Mouse (Mus musculus) C2C12 (cell line): ENCODE measurements around the gene Cdc14a. TPM values are rescaled to one million over a fixed set of nuclear protein-coding genes. Genes with fewer than 3 reads are reported as not detected.

Source experiments
- H3K27me3 ChIP-seq: one replicate; pipeline ENCODE4 v1.6.1; 2011; ENCODE audit not compliant: control insufficient read depth, insufficient read depth, insufficient read length
- H3K36me3 ChIP-seq: one replicate; pipeline ENCODE4 v1.6.1; 2011; ENCODE audit not compliant: control insufficient read depth, insufficient read depth
- H3K4me3 ChIP-seq: one replicate; pipeline ENCODE4 v1.5.1; 2011; ENCODE audit warnings: mild to moderate bottlenecking, control low read depth; ENCODE audit not compliant: poor library complexity, insufficient read depth, severe bottlenecking
- H3K79me2 ChIP-seq: one replicate; pipeline ENCODE4 v1.6.1; 2011; ENCODE audit not compliant: control insufficient read depth, insufficient read depth
- H3K79me3 ChIP-seq: one replicate; pipeline ENCODE4 v1.6.1; 2011; ENCODE audit warnings: low read depth, control low read depth
- H3ac ChIP-seq: one replicate; pipeline ENCODE3; 2011; ENCODE audit warnings: low read depth; ENCODE audit not compliant: control insufficient read depth, insufficient read length
- CEBPB ChIP-seq: IDR thresholded peaks from one replicate; pipeline ENCODE4 v1.6.1; 2011; ENCODE audit warnings: low read depth, mild to moderate bottlenecking, control low read depth, moderate library complexity
- CTCF ChIP-seq: IDR thresholded peaks from one replicate; pipeline ENCODE4 v1.5.1; 2011; ENCODE audit not compliant: control insufficient read depth, insufficient read depth, insufficient read length
- FOSL1 ChIP-seq: IDR thresholded peaks from one replicate; pipeline ENCODE4 v1.8.0; 2011; ENCODE audit warnings: mild to moderate bottlenecking, low read length; ENCODE audit not compliant: poor library complexity, insufficient read depth, severe bottlenecking
- MAX ChIP-seq: IDR thresholded peaks from one replicate; pipeline ENCODE4 v1.6.1; 2011; ENCODE audit warnings: mild to moderate bottlenecking, control low read depth
- MYOD1 ChIP-seq: IDR thresholded peaks from one replicate; pipeline ENCODE4 v1.6.1; 2011; ENCODE audit warnings: low read depth; ENCODE audit not compliant: control insufficient read depth, insufficient read length
- MYOG ChIP-seq: IDR thresholded peaks from one replicate; pipeline ENCODE4 v1.6.1; 2011; ENCODE audit not compliant: control insufficient read depth, insufficient read length; ENCODE audit errors: extremely low read depth
- USF1 ChIP-seq: IDR thresholded peaks from one replicate; pipeline ENCODE4 v1.6.1; 2011; ENCODE audit warnings: low read depth, mild to moderate bottlenecking, control low read depth, moderate library complexity
- polyA plus RNA-seq: library from polyadenylated mRNA; unstranded; fragments of >200 nt; fragmentation: generic; extraction: Trizol; gene quantifications from one replicate; pipeline ENCODE4 v1.2.1, GENCODE M21; 2012; ENCODE audit warnings: missing spikeins

The Cdc14a gene
- polyA plus RNA-seq, 1 experiment = 1.1 TPM

DNA sequence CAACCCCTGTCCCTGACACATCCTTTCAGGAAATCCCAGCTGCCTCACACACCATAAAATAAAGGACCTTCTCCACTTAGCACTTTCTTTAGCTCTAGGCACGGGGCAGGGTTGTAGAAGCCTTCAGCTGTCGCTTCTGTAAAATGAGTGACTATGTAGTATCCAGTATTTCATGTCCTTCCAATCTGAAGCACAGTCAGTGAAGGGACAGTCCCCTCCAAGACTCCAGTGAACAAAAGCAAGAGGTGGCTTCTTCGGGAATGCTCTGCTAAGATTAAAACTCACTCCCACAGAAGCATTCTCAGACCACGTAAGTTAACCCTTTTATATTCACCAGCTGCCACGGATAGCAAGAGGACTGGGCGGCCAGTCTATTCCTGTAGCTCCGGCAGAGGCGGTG is 14.3 kb downstream of the Cdc14a start:
- TF ChIP-seq USF1 = no peak
- no peak overlapping the region for H3K4me3 ChIP-seq
- H3K27me3 ChIP-seq = no peaks in the 10 kb centered on the region
- H3ac ChIP-seq = no peak overlapping the region
- peaks cover 12% of the 10 kb centered on the region for H3K79me2 ChIP-seq
- H3K36me3 ChIP-seq = no peaks in the 10 kb centered on the region
- H3K79me3 ChIP-seq = no peaks in the 10 kb centered on the region

DNA sequence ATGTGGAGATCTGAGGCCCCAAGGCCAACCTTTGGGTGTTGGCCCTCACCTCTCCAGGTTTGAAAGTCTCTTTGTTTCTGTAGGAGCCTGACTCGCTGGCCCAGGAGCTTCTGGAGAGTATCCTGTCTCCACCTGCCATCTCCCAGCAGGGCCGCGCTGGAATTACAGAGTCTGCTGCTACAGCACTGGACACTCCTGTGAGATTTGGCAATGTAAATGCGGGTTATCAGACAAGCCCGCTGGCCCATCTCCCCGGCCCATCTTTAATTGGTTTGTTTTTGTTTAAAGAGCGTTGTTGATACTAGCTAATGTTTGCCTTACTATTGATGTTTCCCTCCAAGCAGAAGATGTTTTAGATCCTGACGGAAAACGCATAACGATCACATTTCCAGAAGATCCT is 15.0 kb downstream of the Cdc14a start:
- no peak for TF ChIP-seq USF1
- no peak for TF ChIP-seq CEBPB
- no peak for TF ChIP-seq MYOG
- H3ac ChIP-seq = no peak overlapping the region
- no peaks in the 10 kb centered on the region for H3K27me3 ChIP-seq
- no peaks in the 10 kb centered on the region for H3K79me3 ChIP-seq
- H3K79me2 ChIP-seq = peaks cover 12% of the 10 kb centered on the region
- H3K36me3 ChIP-seq = no peaks in the 10 kb centered on the region
- H3K4me3 ChIP-seq = no peak overlapping the region

DNA sequence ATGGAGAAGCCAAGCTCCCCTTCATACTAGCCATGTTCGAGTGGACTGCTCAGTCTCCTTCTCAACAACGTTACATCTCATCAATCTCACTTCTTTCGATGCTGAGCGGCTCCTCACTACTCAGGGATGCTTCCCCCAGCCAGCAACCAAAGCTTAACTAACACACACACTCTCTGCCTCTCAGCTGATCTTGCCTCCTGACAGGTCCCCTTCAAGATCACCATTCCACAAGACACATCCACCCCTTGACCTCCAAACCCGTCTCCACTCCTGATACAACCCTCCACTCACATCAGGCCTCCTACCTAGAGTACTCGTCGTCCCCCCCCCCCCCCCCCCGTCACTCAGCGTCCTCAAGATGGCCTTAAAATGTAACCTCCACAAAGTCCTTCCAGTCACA is 18.3 kb downstream of the Cdc14a start:
- no peaks in the 10 kb centered on the region for H3K79me3 ChIP-seq
- no peak overlapping the region for H3ac ChIP-seq
- TF ChIP-seq MYOG (no peak), MAX (no peak), FOSL1 (no peak), CEBPB (no peak), USF1 (no peak), MYOD1 (no peak), CTCF (no peak)
- peaks cover 5% of the 10 kb centered on the region for H3K79me2 ChIP-seq
- no peaks in the 10 kb centered on the region for H3K36me3 ChIP-seq
- H3K27me3 ChIP-seq = no peaks in the 10 kb centered on the region
- H3K4me3 ChIP-seq = no peak overlapping the region

DNA sequence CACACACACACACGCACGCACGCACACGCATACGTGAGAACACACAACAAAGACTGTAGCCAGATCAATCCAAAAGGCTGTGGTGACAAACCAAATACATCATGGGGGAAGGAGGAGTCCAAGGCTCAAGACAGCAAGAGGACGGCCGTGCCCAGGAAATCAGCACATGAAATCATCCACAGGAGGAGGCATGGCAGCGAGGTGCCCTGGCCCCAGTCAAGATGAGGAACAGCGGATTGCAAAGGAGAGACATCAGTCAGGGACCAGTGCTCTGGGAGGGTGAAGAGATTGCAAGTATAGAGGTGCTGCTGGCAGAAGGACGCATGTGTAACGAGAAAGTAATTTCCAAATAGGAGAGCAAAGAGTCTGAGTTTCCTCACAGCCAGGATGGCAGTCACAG is 22.4 kb downstream of the Cdc14a start:
- TF ChIP-seq MYOG = no peak
- TF ChIP-seq USF1 = no peak
- TF ChIP-seq CTCF = no peak
- TF ChIP-seq MYOD1 = no peak
- no peak for TF ChIP-seq FOSL1
- no peak for TF ChIP-seq MAX
- no peak for TF ChIP-seq CEBPB
- H3K79me2 ChIP-seq = peaks cover 5% of the 10 kb centered on the region

DNA sequence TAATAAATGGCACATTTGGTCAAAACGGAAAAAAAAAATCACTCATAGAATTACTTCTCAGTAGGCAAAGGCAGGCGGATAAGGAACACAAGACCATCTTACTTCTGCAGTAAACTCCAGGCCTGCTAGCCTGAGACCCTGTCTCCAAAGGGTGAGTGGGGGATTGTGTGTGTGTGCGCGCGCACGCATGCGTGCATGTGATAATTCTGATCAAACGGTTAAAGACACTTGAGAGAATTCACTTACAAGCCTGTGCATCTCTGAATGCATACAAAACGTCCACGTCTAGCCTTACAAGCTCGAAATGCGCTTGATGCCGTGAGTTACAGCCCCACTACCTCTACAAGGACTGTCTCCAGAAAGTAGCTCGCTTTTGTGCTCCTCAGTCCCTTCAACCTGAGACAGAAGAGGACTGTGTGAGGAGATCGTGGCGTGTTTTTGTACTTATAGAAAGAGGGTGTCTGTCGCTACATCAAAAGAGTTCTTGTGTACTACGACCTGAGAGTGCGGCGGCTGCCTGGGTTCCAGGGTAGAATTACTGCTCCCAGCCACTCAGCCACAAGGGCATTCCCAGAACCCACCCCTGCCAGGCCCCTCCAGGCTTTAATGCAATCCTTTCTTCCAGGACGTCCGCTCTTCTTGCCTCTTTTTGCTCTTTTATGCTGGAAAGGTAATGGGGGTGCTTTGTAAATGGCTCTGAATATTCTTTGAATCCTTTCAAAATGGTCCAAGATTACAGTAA is 24.3 kb downstream of the Cdc14a start:
- no peaks in the 10 kb centered on the region for H3K27me3 ChIP-seq
- H3K79me2 ChIP-seq = no peaks in the 10 kb centered on the region
- no peaks in the 10 kb centered on the region for H3K79me3 ChIP-seq
- H3K4me3 ChIP-seq = no peak overlapping the region
- no peak overlapping the region for H3ac ChIP-seq
- H3K36me3 ChIP-seq = no peaks in the 10 kb centered on the region
- TF ChIP-seq MYOD1 = no peak
- no peak for TF ChIP-seq USF1
- TF ChIP-seq CEBPB = no peak
- TF ChIP-seq MYOG = no peak
- no peak for TF ChIP-seq MAX
- TF ChIP-seq FOSL1 = no peak
- TF ChIP-seq CTCF = no peak

More for the DNA sequence above, 22.4 kb downstream of the Cdc14a start:
- Histone ChIP-seq H3K27me3 (no peaks in the 10 kb centered on the region), H3K79me3 (no peaks in the 10 kb centered on the region), H3K4me3 (no peak overlapping the region), H3K36me3 (no peaks in the 10 kb centered on the region), H3ac (no peak overlapping the region)

DNA sequence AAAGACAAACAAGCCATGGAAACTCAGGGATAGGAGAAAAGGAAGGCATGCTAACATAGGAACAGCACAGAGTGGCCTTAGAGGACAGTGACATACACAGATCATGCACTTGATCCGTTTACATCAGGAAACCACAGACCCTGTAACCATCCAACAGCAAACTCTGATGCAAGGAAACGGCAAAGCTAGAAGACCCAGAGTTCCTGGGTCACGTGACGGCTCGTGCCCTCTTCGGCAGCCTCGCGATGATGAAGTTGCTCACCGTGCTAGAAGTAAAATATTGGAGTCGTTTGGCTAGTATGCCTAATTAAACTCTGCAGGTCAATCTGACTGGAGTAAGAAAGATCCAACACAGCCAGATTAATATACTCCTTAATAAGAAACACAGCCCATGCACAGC is 25.3 kb downstream of the Cdc14a start:
- Histone ChIP-seq H3K36me3 (no peaks in the 10 kb centered on the region), H3K79me3 (no peaks in the 10 kb centered on the region), H3ac (no peak overlapping the region), H3K27me3 (no peaks in the 10 kb centered on the region), H3K4me3 (no peak overlapping the region), H3K79me2 (no peaks in the 10 kb centered on the region)
- TF ChIP-seq USF1 (no peak), CTCF (no peak), MYOD1 (no peak), MAX (no peak), MYOG (no peak), CEBPB (no peak), FOSL1 (no peak)
